Mouse (Mus musculus) ovary, adult 18-20 months (tissue): ENCODE data around the gene Pcid2.
"Not testable (repeated sequence)": the region's sequence is repeated elsewhere in the genome, so short reads cannot be mapped to it uniquely, and the experiment has no call there.

Experiments
- DNase-seq: peaks from one replicate; pipeline ENCODE4 v3.0.0; 2022; ENCODE audit warnings: low spot score, mixed read lengths

The Pcid2 gene

GRCm38 (mm10) chr8:13077542-13077941 is 27.7 kb downstream of the Pcid2 start:
- DNase-seq: no peak

- not testable (repeated sequence) for DNase-seq
These were observed 29.7 kb downstream of the Pcid2 start for GRCm38 (mm10) chr8:13075579-13075978.

GRCm38 (mm10) chr8:13075044-13075443 is 30.2 kb downstream of the Pcid2 start:
- no peak for DNase-seq

- no peak for DNase-seq
These were observed 32.0 kb downstream of the Pcid2 start for GRCm38 (mm10) chr8:13073255-13073654.

- no peak for DNase-seq
These were observed 42.1 kb downstream of the Pcid2 start for GRCm38 (mm10) chr8:13063112-13063511.

- DNase-seq: no peak
These were observed 44.7 kb downstream of the Pcid2 start, which contains the start of gene Proz for GRCm38 (mm10) chr8:13060441-13061150. TSS of gene Proz (plus strand) at chr8:13060914.

- no peak for DNase-seq
These were observed 47.9 kb downstream of the Pcid2 start for GRCm38 (mm10) chr8:13057351-13057750.

GRCm38 (mm10) chr8:13050550-13050949 is 54.7 kb downstream of the Pcid2 start:
- no peak for DNase-seq

- no peak for DNase-seq
These were observed 57.6 kb downstream of the Pcid2 start for GRCm38 (mm10) chr8:13047652-13048051.

- no peak for DNase-seq
These were observed 63.8 kb downstream of the Pcid2 start for GRCm38 (mm10) chr8:13041459-13041858.

- DNase-seq: no peak
These were observed 66.2 kb downstream of the Pcid2 start for GRCm38 (mm10) chr8:13039054-13039453.

GRCm38 (mm10) chr8:13037569-13037968 is 67.7 kb downstream of the Pcid2 start:
- DNase-seq: no peak

- DNase-seq: no peak
These were observed 68.2 kb downstream of the Pcid2 start, which contains the start of gene F10 for GRCm38 (mm10) chr8:13037015-13037414. TSS of gene F10 (plus strand) at chr8:13037308.

GRCm38 (mm10) chr8:13036346-13036812 is 68.9 kb downstream of the Pcid2 start:
- DNase-seq: no peak

- no peak for DNase-seq
These were observed 76.8 kb downstream of the Pcid2 start for GRCm38 (mm10) chr8:13028482-13028881.

- no peak for DNase-seq
These were observed 77.6 kb downstream of the Pcid2 start for GRCm38 (mm10) chr8:13027615-13028014.
